Mouse (Mus musculus) myocyte (in vitro differentiated cells): Measurements from ENCODE around the gene Sprr2f. TPM values are rescaled to one million over a fixed set of nuclear protein-coding genes. Genes with fewer than 3 reads are reported as not detected.

Experiments used
- H3K27me3 ChIP-seq: one replicate; pipeline ENCODE4 v1.6.1; 2011; ENCODE audit not compliant: control insufficient read depth, insufficient read depth, insufficient read length
- H3K36me3 ChIP-seq: one replicate; pipeline ENCODE4 v1.6.1; 2011; ENCODE audit not compliant: control insufficient read depth, insufficient read depth
- H3K4me2 ChIP-seq: one replicate; pipeline ENCODE4 v1.6.1; 2011; ENCODE audit warnings: low read depth, control low read depth
- H3K4me3 ChIP-seq: one replicate; pipeline ENCODE4 v1.5.1; 2011; ENCODE audit warnings: mild to moderate bottlenecking, control low read depth, moderate library complexity
- H3K79me2 ChIP-seq: one replicate; pipeline ENCODE4 v1.6.1; 2011; ENCODE audit not compliant: control insufficient read depth, insufficient read depth
- H3ac ChIP-seq: one replicate; pipeline ENCODE4 v1.6.1; 2011; ENCODE audit not compliant: control insufficient read depth, insufficient read length
- CEBPB ChIP-seq: IDR thresholded peaks from 2 replicates; pipeline ENCODE4 v1.6.1; 2011; ENCODE audit warnings: mild to moderate bottlenecking, moderate library complexity; ENCODE audit not compliant: poor library complexity, insufficient read depth, severe bottlenecking
- MYOG ChIP-seq, 3 experiments: IDR thresholded peaks; one replicate each; pipeline ENCODE4 v1.6.1; 2011; ENCODE audit warnings: control low read depth in 2 of 3, low read depth in 2 of 3, mild to moderate bottlenecking in 2 of 3; ENCODE audit not compliant: insufficient read length in 2 of 3, control insufficient read depth in 1 of 3, insufficient read depth in 1 of 3
- POLR2A ChIP-seq: IDR thresholded peaks from one replicate; pipeline ENCODE4 v1.6.1; 2011; ENCODE audit warnings: low read depth, mild to moderate bottlenecking, control low read depth, moderate library complexity; ENCODE audit not compliant: insufficient read length
- TCF12 ChIP-seq: IDR thresholded peaks from one replicate; pipeline ENCODE4 v1.6.1; 2011; ENCODE audit warnings: mild to moderate bottlenecking, control low read depth; ENCODE audit not compliant: poor library complexity, insufficient read depth, severe bottlenecking
- TCF3 ChIP-seq: IDR thresholded peaks from one replicate; pipeline ENCODE4 v1.6.1; 2011; ENCODE audit warnings: low read depth, control low read depth; ENCODE audit not compliant: insufficient read length
- polyA plus RNA-seq: library from polyadenylated mRNA; unstranded; fragments of >200 nt; fragmentation: generic; extraction: Trizol; gene quantifications from one replicate; pipeline ENCODE4 v1.2.1, GENCODE M21; 2012; ENCODE audit warnings: missing spikeins

Sprr2f gene
- polyA plus RNA-seq, 1 experiment, result not detected

GRCm38 (mm10) chr3:92407691-92408090 lies 42.7 kb downstream of the Sprr2f start, which contains the start of gene Sprr2i:
Gene Sprr2i (plus strand): TSS chr3:92407991.
- no peaks in the 10 kb centered on the region for H3K36me3 ChIP-seq
- H3K27me3 ChIP-seq, result no peaks in the 10 kb centered on the region
- no peaks in the 10 kb centered on the region for H3K79me2 ChIP-seq
- H3K4me3 ChIP-seq, result no peak within 1 kb of the TSS
- TF ChIP-seq POLR2A (no peak), MYOG (IDR thresholded peaks at IDR 0.05; ENCODE audit: control insufficient read depth in 1 of 3, insufficient read depth in 1 of 3, insufficient read length in 2 of 3, low read depth in 2 of 3) (no peak), CEBPB (no peak), TCF12 (no peak), TCF3 (no peak)
- no peak within 1 kb of the TSS for H3K4me2 ChIP-seq
- no peak within 1 kb of the TSS for H3ac ChIP-seq

Other genes starting within 250 kb of the Sprr2f start
- 0.40 TPM for gene Prr9, start 241.2 kb upstream of the Sprr2f start, polyA plus RNA-seq
- gene Lelp1, start 222.4 kb upstream of the Sprr2f start, polyA plus RNA-seq, result not detected
- gene Sprr2a1, start 149.4 kb upstream of the Sprr2f start, polyA plus RNA-seq, result not detected
- gene Sprr2a2, start 149.3 kb upstream of the Sprr2f start, polyA plus RNA-seq, result 2.1 TPM
- 0.25 TPM for gene Sprr2a3, start 79.8 kb upstream of the Sprr2f start, polyA plus RNA-seq
- 0.06 TPM for gene Sprr2b, start 48.6 kb upstream of the Sprr2f start, polyA plus RNA-seq
- gene Sprr2d, start 26.0 kb upstream of the Sprr2f start, polyA plus RNA-seq, result not detected
- gene Sprr2e, start 13.0 kb upstream of the Sprr2f start, polyA plus RNA-seq, result not detected
- 0.06 TPM for gene Sprr2h, start 20.5 kb downstream of the Sprr2f start, polyA plus RNA-seq
- not detected for gene Sprr2i, start 42.8 kb downstream of the Sprr2f start, polyA plus RNA-seq
- gene Sprr2j-ps, start 52.9 kb downstream of the Sprr2f start, polyA plus RNA-seq, result not detected
- 13.6 TPM for gene Gm9774, start 64.2 kb downstream of the Sprr2f start, polyA plus RNA-seq
- 2.8 TPM for gene Sprr2k, start 67.4 kb downstream of the Sprr2f start, polyA plus RNA-seq
- gene Sprr1b, start 73.6 kb downstream of the Sprr2f start, polyA plus RNA-seq, result 0.05 TPM
- gene Sprr3, start 93.5 kb downstream of the Sprr2f start, polyA plus RNA-seq, result not detected
- 9.2 TPM for gene Sprr1a, start 120.7 kb downstream of the Sprr2f start, polyA plus RNA-seq
- gene Sprr4, start 135.3 kb downstream of the Sprr2f start, polyA plus RNA-seq, result not detected
- not detected for gene 2310046K23Rik, start 169.3 kb downstream of the Sprr2f start, polyA plus RNA-seq
- not detected for gene Ivl, start 208.5 kb downstream of the Sprr2f start, polyA plus RNA-seq
- not detected for gene Smcp, start 223.8 kb downstream of the Sprr2f start, polyA plus RNA-seq
- not detected for gene 2210017I01Rik, start 242.3 kb downstream of the Sprr2f start, polyA plus RNA-seq